ENCODE assay signal across 25 mouse cellular contexts in the genomic region with DNA sequence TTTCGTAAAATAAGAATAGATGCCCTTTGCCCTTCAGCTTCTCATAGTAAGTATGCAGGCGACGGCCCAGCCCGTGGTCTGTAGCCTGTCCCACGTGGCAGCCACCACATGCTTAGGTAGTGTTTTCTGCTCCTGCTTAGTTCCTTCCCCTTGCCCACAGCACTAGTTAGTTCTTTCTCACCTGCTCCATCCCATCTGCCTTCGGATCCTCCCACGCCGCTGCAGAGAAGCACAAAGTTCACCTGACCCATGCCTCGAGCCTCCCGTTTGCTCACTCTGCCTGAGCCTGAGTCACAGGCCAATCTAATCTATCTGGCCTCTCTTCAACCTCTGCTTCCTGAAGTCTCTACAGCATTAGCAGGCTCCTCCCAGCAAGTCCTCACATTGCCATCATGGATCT. TPM values are rescaled to one million over a fixed set of nuclear protein-coding genes. Genes with fewer than 3 reads are reported as not detected.
DNase-seq lines count a peak whose midpoint lies in the region; ATAC-seq lines count a peak whose summit lies in the region.
"Had no signal": no experiment of that assay in that cellular context is flagged by ENCODE, and none has a peak within 500 bp of the region (broad histone marks: within the 10 kb centered on the region; RNA-seq: fewer than 3 reads in every experiment).

No protein-coding gene starts in this region.

- H3K4me2 ChIP-seq in intestine, embryonic 15.5 days (replicated peaks): no peak overlapping the region
- H3K4me2 ChIP-seq in liver, embryonic 16.5 days (ENCODE audit: low read depth, low read length): no peak overlapping the region
- H3K4me2 ChIP-seq: forebrain, embryonic 15.5 days; hindbrain, embryonic 15.5 days; stomach, embryonic 15.5 days had no signal

- H3K4me3 ChIP-seq in intestine, embryonic 15.5 days (replicated peaks): no peak overlapping the region
- no peak overlapping the region for H3K4me3 ChIP-seq in liver, embryonic 16.5 days (ENCODE audit: low read depth, low read length)
- H3K4me3 ChIP-seq: embryonic facial prominence, embryonic 10.5 days; forebrain, embryonic 15.5 days; heart, embryonic 10.5 days; hindbrain, embryonic 15.5 days; stomach, embryonic 15.5 days had no signal

- H3K27ac ChIP-seq in intestine, embryonic 15.5 days: peak overlapping the region; percentile 49; the same call in 1 of the 2 replicates
- peak overlapping the region; percentile 35; the same call in 1 of the 2 replicates for H3K27ac ChIP-seq in liver, embryonic 16.5 days (ENCODE audit: low read length)
- H3K27ac ChIP-seq: embryonic facial prominence, embryonic 10.5 days; forebrain, embryonic 15.5 days; heart, embryonic 10.5 days; hindbrain, embryonic 15.5 days; stomach, embryonic 15.5 days had no signal

- H3K36me3 ChIP-seq in intestine, embryonic 15.5 days: peaks cover 36% of the 10 kb centered on the region
- peaks cover 76% of the 10 kb centered on the region for H3K36me3 ChIP-seq in liver, embryonic 16.5 days (ENCODE audit: control insufficient read depth, insufficient read depth)

- H3K4me1 ChIP-seq in intestine, embryonic 15.5 days (replicated peaks): peaks cover 18% of the 10 kb centered on the region; the same call in 1 of the 2 replicates
- peaks cover 46% of the 10 kb centered on the region for H3K4me1 ChIP-seq in liver, embryonic 16.5 days (ENCODE audit: control insufficient read depth, low read depth, low read length)
- H3K4me1 ChIP-seq: embryonic facial prominence, embryonic 10.5 days; forebrain, embryonic 15.5 days; hindbrain, embryonic 15.5 days; stomach, embryonic 15.5 days had no signal

- no peaks in the 10 kb centered on the region for H3K27me3 ChIP-seq in intestine, embryonic 15.5 days (replicated peaks)
- no peaks in the 10 kb centered on the region for H3K27me3 ChIP-seq in liver, embryonic 16.5 days (ENCODE audit: control insufficient read depth, insufficient read depth, low read depth, low read length)
- H3K27me3 ChIP-seq: forebrain, embryonic 15.5 days; hindbrain, embryonic 15.5 days; stomach, embryonic 15.5 days had no signal

- ATAC-seq in intestine, embryonic 15.5 days: peak; percentile 68
- no peak for ATAC-seq in liver, embryonic 16.5 days (ENCODE audit: low read depth)
- ATAC-seq: forebrain, embryonic 15.5 days had no signal

- 71% methylated on average over 10 of the region's 10 CpGs for WGBS in intestine, embryonic 15.5 days
- 76% methylated on average over 10 of the region's 10 CpGs for WGBS in liver, embryonic 16.5 days (ENCODE audit: insufficient replicate concordance)

- H3K9me3 ChIP-seq in intestine, embryonic 15.5 days: no peaks in the 10 kb centered on the region
- H3K9me3 ChIP-seq in liver, embryonic 16.5 days (replicated peaks; ENCODE audit: control insufficient read depth, low read length): no peaks in the 10 kb centered on the region
- H3K9me3 ChIP-seq: embryonic facial prominence, embryonic 10.5 days; forebrain, embryonic 15.5 days; heart, embryonic 10.5 days; hindbrain, embryonic 15.5 days; stomach, embryonic 15.5 days had no signal

- H3K9ac ChIP-seq in intestine, embryonic 15.5 days: no peak overlapping the region
- no peak overlapping the region for H3K9ac ChIP-seq in liver, embryonic 16.5 days (ENCODE audit: low read depth, low read length)
- H3K9ac ChIP-seq: forebrain, embryonic 15.5 days; hindbrain, embryonic 15.5 days; stomach, embryonic 15.5 days had no signal

- peak; percentile 36 to 57 for DNase-seq in kidney, adult 8-10 months
- no peak for DNase-seq in kidney, postnatal 4 days
- DNase-seq in kidney, postnatal 14 days: peak; percentile 13
- no peak for DNase-seq in right cerebral cortex, adult 18-20 months
- no peak for DNase-seq in retina, embryonic 14.5 days (ENCODE audit: low spot score)
- DNase-seq in cerebellum, adult 9-11 months: no peak
- DNase-seq: adrenal gland, postnatal 36 days; cerebellum, adult 11 months; cerebellum, postnatal 10 days; gastrocnemius, postnatal 10 days; heart, postnatal 4 days; layer of hippocampus, adult 9-11 months; lung, postnatal 4 days; right cerebral cortex, postnatal 25 days; thymus, adult 2 months had no signal

RNA-seq across cellular contexts. Expression of gene Brpf3, which starts 11.5 kb away (rescaled TPM):
- polyA plus RNA-seq in intestine, embryonic 15.5 days (2015; fragmentation: Nextera tagmentation; extraction: Ambion mirVana): 13.1 and 18.1 TPM in 2 replicates
- 66.7 and 67.1 TPM in 2 replicates for polyA plus RNA-seq in liver, embryonic 16.5 days (2015; fragmentation: Nextera tagmentation; extraction: Ambion mirVana)

RNA-seq across cellular contexts. Expression of gene Mapk13, which starts 43.2 kb away (rescaled TPM):
- polyA plus RNA-seq in intestine, embryonic 15.5 days (2015; fragmentation: Nextera tagmentation; extraction: Ambion mirVana): 214 and 219 TPM in 2 replicates
- polyA plus RNA-seq in liver, embryonic 16.5 days (2015; fragmentation: Nextera tagmentation; extraction: Ambion mirVana): 7.9 and 10.5 TPM in 2 replicates

RNA-seq across cellular contexts. Expression of gene Pnpla1, which starts 45.9 kb away (rescaled TPM):
- polyA plus RNA-seq in intestine, embryonic 15.5 days (2015; fragmentation: Nextera tagmentation; extraction: Ambion mirVana): 0.95 and 1.2 TPM in 2 replicates
- 0.08 and 0.12 TPM in 2 replicates for polyA plus RNA-seq in liver, embryonic 16.5 days (2015; fragmentation: Nextera tagmentation; extraction: Ambion mirVana)
- polyA plus RNA-seq: forebrain, embryonic 15.5 days; heart, embryonic 10.5 days; lung, embryonic 16.5 days; midbrain, postnatal 0 days; spleen, adult 2 months had no signal

Comparison
In these comparisons a context has a peak if more than half of its experiments do, and no peak if none do; other contexts are left out.
1. DNase-seq: peak in kidney, adult 8-10 months (2 of 2) and kidney, postnatal 14 days (single experiment); none in kidney, postnatal 4 days (0 of 2), right cerebral cortex, adult 18-20 months (single experiment), retina, embryonic 14.5 days (single experiment) and cerebellum, adult 9-11 months (single experiment).
2. RNA of gene Mapk13, which starts 43.2 kb away (polyA plus RNA-seq): 214 to 219 TPM in intestine, embryonic 15.5 days; 7.9 to 10.5 TPM in liver, embryonic 16.5 days; every median in the first group is over 10 times any median in the second.